Mouse (Mus musculus) ES-Bruce4 (cell line): ENCODE data around the gene Pphln1. TPM values are rescaled to one million over a fixed set of nuclear protein-coding genes. Genes with fewer than 3 reads are reported as not detected.

ENCODE experiments used
- H3K27ac ChIP-seq: 2 replicates; pipeline ENCODE4 v1.5.1; 2012; ENCODE audit warnings: low read length, inconsistent platforms; ENCODE audit not compliant: insufficient read depth
- H3K27me3 ChIP-seq: 2 replicates; pipeline ENCODE4 v1.6.1; 2012; ENCODE audit warnings: mild to moderate bottlenecking, low read length, inconsistent platforms; ENCODE audit not compliant: control insufficient read depth, poor library complexity, insufficient read depth, severe bottlenecking
- H3K36me3 ChIP-seq: 2 replicates; pipeline ENCODE4 v1.6.1; 2012; ENCODE audit warnings: inconsistent platforms, mild to moderate bottlenecking, low read length, moderate library complexity; ENCODE audit not compliant: control insufficient read depth, poor library complexity, insufficient read depth, severe bottlenecking
- H3K4me1 ChIP-seq: one replicate; pipeline ENCODE4 v1.8.1; 2011; ENCODE audit warnings: low read length; ENCODE audit not compliant: control insufficient read depth, insufficient read depth
- H3K4me3 ChIP-seq: 2 replicates; pipeline ENCODE4 v1.5.1; 2011; ENCODE audit warnings: low read depth, mild to moderate bottlenecking, low read length
- H3K9ac ChIP-seq: 2 replicates; pipeline ENCODE4 v1.6.1; 2012; ENCODE audit warnings: low read depth, mild to moderate bottlenecking, inconsistent platforms; ENCODE audit not compliant: poor library complexity, severe bottlenecking
- H3K9me3 ChIP-seq: replicated peaks from 2 replicates; pipeline ENCODE4 v1.6.1; 2012; ENCODE audit warnings: mild to moderate bottlenecking, low read length, inconsistent platforms; ENCODE audit not compliant: control insufficient read depth, poor library complexity, insufficient read depth, severe bottlenecking
- CTCF ChIP-seq: IDR thresholded peaks from one replicate; pipeline ENCODE4 v1.8.1; 2011; ENCODE audit warnings: low read depth, low read length
- EP300 ChIP-seq: IDR thresholded peaks from 2 replicates; pipeline ENCODE4 v1.6.1; 2011; ENCODE audit warnings: low read depth, low read length; ENCODE audit not compliant: insufficient read depth
- POLR2A ChIP-seq: IDR thresholded peaks from one replicate; pipeline ENCODE4 v1.8.1; 2011; ENCODE audit warnings: low read length; ENCODE audit not compliant: insufficient read depth
- polyA plus RNA-seq: library from polyadenylated mRNA; stranded (reverse); fragments of >200 nt; gene quantifications from 2 replicates; pipeline ENCODE4 v1.2.4, GENCODE M21; 2011; ENCODE audit warnings: low read depth; ENCODE audit not compliant: missing spikeins, insufficient read depth, insufficient read length

The Pphln1 gene
- polyA plus RNA-seq, 1 experiment = 65.8 TPM

GRCm38 (mm10) chr15:93481112-93481511 lies 83.0 kb downstream of the Pphln1 start:
- Histone ChIP-seq H3K4me3 (no peak overlapping the region), H3K27me3 (no peaks in the 10 kb centered on the region), H3K9me3 (no peaks in the 10 kb centered on the region), H3K4me1 (no peaks in the 10 kb centered on the region), H3K27ac (no peak overlapping the region), H3K36me3 (no peaks in the 10 kb centered on the region), H3K9ac (no peak overlapping the region)
- TF ChIP-seq CTCF (no peak), EP300 (no peak), POLR2A (no peak)

GRCm38 (mm10) chr15:93484261-93484710 lies 86.1 kb downstream of the Pphln1 start:
- no peaks in the 10 kb centered on the region for H3K27me3 ChIP-seq
- H3K9me3 ChIP-seq = no peaks in the 10 kb centered on the region
- H3K4me1 ChIP-seq = no peaks in the 10 kb centered on the region
- TF ChIP-seq POLR2A = no peak
- no peak for TF ChIP-seq EP300
- TF ChIP-seq CTCF = no peak
- no peaks in the 10 kb centered on the region for H3K36me3 ChIP-seq
- H3K4me3 ChIP-seq = no peak overlapping the region
- no peak overlapping the region for H3K27ac ChIP-seq
- no peak overlapping the region for H3K9ac ChIP-seq

GRCm38 (mm10) chr15:93485252-93485651 lies 87.1 kb downstream of the Pphln1 start:
- Histone ChIP-seq H3K27me3 (no peaks in the 10 kb centered on the region), H3K4me1 (no peaks in the 10 kb centered on the region), H3K4me3 (no peak overlapping the region), H3K27ac (no peak overlapping the region), H3K9me3 (no peaks in the 10 kb centered on the region), H3K36me3 (no peaks in the 10 kb centered on the region), H3K9ac (no peak overlapping the region)
- TF ChIP-seq POLR2A = no peak
- TF ChIP-seq CTCF = no peak
- no peak for TF ChIP-seq EP300

GRCm38 (mm10) chr15:93486066-93486465 lies 87.9 kb downstream of the Pphln1 start:
- no peaks in the 10 kb centered on the region for H3K9me3 ChIP-seq
- H3K4me1 ChIP-seq = no peaks in the 10 kb centered on the region
- H3K27me3 ChIP-seq = no peaks in the 10 kb centered on the region
- H3K4me3 ChIP-seq = no peak overlapping the region
- no peak overlapping the region for H3K27ac ChIP-seq
- no peaks in the 10 kb centered on the region for H3K36me3 ChIP-seq
- TF ChIP-seq EP300 (no peak), CTCF (no peak), POLR2A (no peak)
- no peak overlapping the region for H3K9ac ChIP-seq

- H3K27me3 ChIP-seq = no peaks in the 10 kb centered on the region
- H3K4me3 ChIP-seq = no peak overlapping the region
- TF ChIP-seq POLR2A = no peak
- TF ChIP-seq CTCF = no peak
- no peak for TF ChIP-seq EP300
- H3K9me3 ChIP-seq = no peaks in the 10 kb centered on the region
- H3K9ac ChIP-seq = no peak overlapping the region
- H3K36me3 ChIP-seq = no peaks in the 10 kb centered on the region; the same call in 1 of the 2 replicates
- H3K4me1 ChIP-seq = no peaks in the 10 kb centered on the region
- H3K27ac ChIP-seq = no peak overlapping the region
Observed at GRCm38 (mm10) chr15:93489597-93489996, 91.4 kb downstream of the Pphln1 start.

- TF ChIP-seq CTCF (no peak), EP300 (no peak), POLR2A (no peak)
- no peak overlapping the region for H3K4me3 ChIP-seq
- H3K27me3 ChIP-seq = no peaks in the 10 kb centered on the region
- H3K36me3 ChIP-seq = no peaks in the 10 kb centered on the region; the same call in 1 of the 2 replicates
- no peaks in the 10 kb centered on the region for H3K9me3 ChIP-seq
- H3K27ac ChIP-seq = no peak overlapping the region
- no peak overlapping the region for H3K9ac ChIP-seq
- H3K4me1 ChIP-seq = no peaks in the 10 kb centered on the region
Observed at GRCm38 (mm10) chr15:93494700-93495099, 96.5 kb downstream of the Pphln1 start.
